Mouse (Mus musculus) spleen, adult 2 months (tissue): ENCODE results near the gene Tshb. TPM values are rescaled to one million over a fixed set of nuclear protein-coding genes. Genes with fewer than 3 reads are reported as not detected.

Experiments
- DNase-seq, 2 experiments: peaks; one replicate each; pipeline versions ENCODE4 v3.0.0 to v3.0.0-alpha.2; 2012 to 2021; ENCODE audit warnings: low spot score in 2 of 2, low read depth in 1 of 2
- H3K27ac ChIP-seq: fragments of 200-500 bp; 2 replicates; pipeline ENCODE4 v1.5.1; 2012; ENCODE audit warnings: low read length, inconsistent platforms; ENCODE audit not compliant: insufficient read depth
- H3K27me3 ChIP-seq: fragments of 200-500 bp; 2 replicates; pipeline ENCODE4 v1.6.1; 2012; ENCODE audit warnings: mild to moderate bottlenecking, moderate library complexity, low read length, inconsistent platforms; ENCODE audit not compliant: control insufficient read depth, insufficient read depth
- H3K36me3 ChIP-seq: fragments of 200-500 bp; 2 replicates; pipeline ENCODE4 v1.6.1; 2012; ENCODE audit warnings: mild to moderate bottlenecking, low read length, inconsistent platforms; ENCODE audit not compliant: control insufficient read depth, insufficient read depth
- H3K4me1 ChIP-seq: fragments of 200-500 bp; 2 replicates; pipeline ENCODE4 v1.6.1; 2011; ENCODE audit warnings: inconsistent platforms; ENCODE audit not compliant: control insufficient read depth, insufficient read depth, insufficient read length
- H3K4me3 ChIP-seq: fragments of 200-500 bp; 2 replicates; pipeline ENCODE4 v1.5.1; 2011; ENCODE audit warnings: mild to moderate bottlenecking, inconsistent platforms; ENCODE audit not compliant: insufficient read depth, insufficient read length; ENCODE audit errors: extremely low read depth
- CTCF ChIP-seq: fragments of 200-500 bp; IDR thresholded peaks from 2 replicates; pipeline ENCODE4 v1.5.1; 2011; ENCODE audit warnings: mild to moderate bottlenecking, inconsistent platforms; ENCODE audit not compliant: insufficient read depth, insufficient read length, insufficient replicate concordance; ENCODE audit errors: extremely low read depth
- POLR2A ChIP-seq: fragments of 200-500 bp; IDR thresholded peaks from 2 replicates; pipeline ENCODE4 v1.6.1; 2011; ENCODE audit warnings: low read depth, low read length, inconsistent platforms
- WGBS: fragments of 180-500 bp; shearing (Covaris S2); methylation state at CpG from one replicate; pipeline ENCODE4 v1.1.7; 2018; 5-methylcytosine and 5-hydroxymethylcytosine counted together
- polyA plus RNA-seq: library from polyadenylated mRNA; depleted of rRNA; stranded (reverse); fragments of >200 nt; gene quantifications from 2 replicates; pipeline ENCODE4 v1.2.3, GENCODE M21; 2012

Gene Tshb
- polyA plus RNA-seq, 1 experiment = not detected

GRCm38 (mm10) chr3:102748686-102749085 lies 33.8 kb downstream of the Tshb start:
- WGBS = 70% methylated on average over 5 of the region's 5 CpGs
- Histone ChIP-seq H3K4me1 (peaks cover 2% of the 10 kb centered on the region; the same call in 1 of the 2 replicates), H3K27ac (no peak overlapping the region), H3K27me3 (no peaks in the 10 kb centered on the region), H3K4me3 (no peak overlapping the region), H3K36me3 (no peaks in the 10 kb centered on the region)
- TF ChIP-seq CTCF (no peak), POLR2A (no peak)
- DNase-seq = no peak

DNA sequence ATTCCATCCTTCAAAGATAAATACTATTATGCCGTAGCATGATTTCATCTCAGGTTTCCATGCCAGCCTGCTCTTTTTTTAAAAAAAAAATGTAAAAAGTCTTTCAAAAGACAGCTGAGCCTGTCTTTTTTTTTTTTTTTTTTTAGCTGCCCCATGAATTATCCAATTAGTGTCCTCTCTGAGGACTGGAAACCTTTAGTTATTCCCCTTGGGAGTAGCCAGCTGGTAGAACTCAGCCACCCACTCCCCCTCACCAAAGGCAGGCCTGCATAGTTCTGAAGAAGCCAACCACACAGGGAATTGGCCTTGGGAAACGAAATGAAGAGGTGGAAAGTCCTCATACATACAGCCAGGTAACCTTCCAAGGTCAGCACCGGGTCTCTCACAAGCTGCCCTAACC lies 34.5 kb downstream of the Tshb start:
- H3K4me1 ChIP-seq = peaks cover 2% of the 10 kb centered on the region; the same call in 1 of the 2 replicates
- WGBS = 79% methylated on average over 3 of the region's 3 CpGs

DNA sequence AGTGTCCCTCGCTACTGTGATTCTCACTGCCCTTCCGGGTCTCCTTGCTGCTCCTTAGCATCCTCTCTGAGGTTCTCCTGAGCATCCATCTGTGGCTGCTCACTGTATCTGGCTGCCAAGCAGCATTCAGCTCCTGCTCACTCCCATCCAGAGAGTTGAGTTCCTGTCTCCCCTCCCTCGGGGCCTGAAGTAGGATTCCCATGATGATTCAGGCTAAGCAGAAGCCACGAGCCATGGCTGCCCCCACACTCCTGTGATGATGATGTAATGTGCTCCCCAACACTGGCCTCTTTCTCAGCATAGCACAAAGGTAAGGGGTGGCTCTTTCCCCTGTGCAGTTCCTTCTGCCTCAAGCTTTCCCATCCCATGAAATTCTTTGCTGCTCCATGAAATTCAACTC lies 36.3 kb downstream of the Tshb start:
- H3K4me3 ChIP-seq = no peak overlapping the region
- TF ChIP-seq POLR2A (no peak), CTCF (no peak)
- no peaks in the 10 kb centered on the region for H3K36me3 ChIP-seq
- H3K27ac ChIP-seq = no peak overlapping the region
- peaks cover 2% of the 10 kb centered on the region; the same call in 1 of the 2 replicates for H3K4me1 ChIP-seq
- no peak for DNase-seq
- WGBS = 69% methylated on average over 4 of the region's 4 CpGs
- H3K27me3 ChIP-seq = no peaks in the 10 kb centered on the region

More for the DNA sequence above, 34.5 kb downstream of the Tshb start:
- TF ChIP-seq POLR2A (no peak), CTCF (no peak)
- Histone ChIP-seq H3K27me3 (no peaks in the 10 kb centered on the region), H3K36me3 (no peaks in the 10 kb centered on the region), H3K4me3 (no peak overlapping the region), H3K27ac (no peak overlapping the region)
- DNase-seq = no peak

- Histone ChIP-seq H3K4me1 (peaks cover 2% of the 10 kb centered on the region; the same call in 1 of the 2 replicates), H3K27ac (no peak overlapping the region), H3K4me3 (no peak overlapping the region), H3K27me3 (no peaks in the 10 kb centered on the region), H3K36me3 (no peaks in the 10 kb centered on the region)
- DNase-seq = no peak
- 13% methylated on average over 5 of the region's 5 CpGs for WGBS
- TF ChIP-seq CTCF (no peak), POLR2A (no peak)
Observed at GRCm38 (mm10) chr3:102744657-102745056, 37.9 kb downstream of the Tshb start.

GRCm38 (mm10) chr3:102743781-102744471 lies 38.6 kb downstream of the Tshb start:
- TF ChIP-seq CTCF (no peak), POLR2A (no peak)
- Histone ChIP-seq H3K36me3 (no peaks in the 10 kb centered on the region), H3K27me3 (no peaks in the 10 kb centered on the region), H3K4me1 (peaks cover 2% of the 10 kb centered on the region; the same call in 1 of the 2 replicates), H3K27ac (no peak overlapping the region), H3K4me3 (no peak overlapping the region)
- DNase-seq = no peak
- WGBS = 89% methylated on average over 9 of the region's 9 CpGs

- H3K36me3 ChIP-seq = no peaks in the 10 kb centered on the region
- 80% methylated on average over 4 of the region's 4 CpGs for WGBS
- H3K4me3 ChIP-seq = no peak overlapping the region
- no peaks in the 10 kb centered on the region for H3K27me3 ChIP-seq
- no peak for DNase-seq
- H3K4me1 ChIP-seq = peaks cover 9% of the 10 kb centered on the region; the same call in 1 of the 2 replicates
- H3K27ac ChIP-seq = no peak overlapping the region
- TF ChIP-seq CTCF (no peak), POLR2A (no peak)
Observed at GRCm38 (mm10) chr3:102743202-102743601, 39.3 kb downstream of the Tshb start.

GRCm38 (mm10) chr3:102742725-102743124 lies 39.8 kb downstream of the Tshb start:
- Histone ChIP-seq H3K36me3 (no peaks in the 10 kb centered on the region), H3K4me3 (no peak overlapping the region), H3K27ac (no peak overlapping the region), H3K4me1 (peaks cover 12% of the 10 kb centered on the region; the same call in 1 of the 2 replicates), H3K27me3 (no peaks in the 10 kb centered on the region)
- TF ChIP-seq CTCF = no peak
- TF ChIP-seq POLR2A = no peak
- 89% methylated on average over 4 of the region's 4 CpGs for WGBS
- DNase-seq = no peak
